Mouse (Mus musculus) liver, embryonic 14.5 days (tissue): ENCODE measurements around the gene Bcas3.

Experiments used
- CTCF ChIP-seq: IDR thresholded peaks from 2 replicates; pipeline ENCODE4 v1.5.1; 2016; ENCODE audit warnings: antibody characterized with exemption, low read depth, control low read depth
- EP300 ChIP-seq: IDR thresholded peaks from 2 replicates; pipeline ENCODE4 v1.6.1; 2016; ENCODE audit warnings: antibody characterized with exemption, low read depth

- TF ChIP-seq CTCF, result no peak
- no peak for TF ChIP-seq EP300
Measured at GRCm38 (mm10) chr11:85695614-85696263, 342.8 kb downstream of the Bcas3 start.
